Mouse (Mus musculus) CH12.LX (cell line): ENCODE results near the gene Jmjd1c.

Source experiments
- BHLHE40 ChIP-seq: IDR thresholded peaks from 2 replicates; pipeline ENCODE4 v1.6.1; 2011; ENCODE audit warnings: mild to moderate bottlenecking, low read depth, low read length, improper control_type of control experiment
- CTCF ChIP-seq, 2 experiments: IDR thresholded peaks in 1 of 2; conservative IDR thresholded peaks in 1 of 2; 2 replicates each; pipeline ENCODE4 v1.5.1; 2011 to 2012; ENCODE audit warnings: low read depth in 2 of 2, low read length in 2 of 2, improper control_type of control experiment in 1 of 2, inconsistent platforms in 1 of 2, mild to moderate bottlenecking in 1 of 2, moderate library complexity in 1 of 2
- ELF1 ChIP-seq: IDR thresholded peaks from 2 replicates; pipeline ENCODE4 v1.6.1; 2014; ENCODE audit warnings: low read depth, mild to moderate bottlenecking, inconsistent platforms, low read length, improper control_type of control experiment
- EP300 ChIP-seq: IDR thresholded peaks from 2 replicates; pipeline ENCODE4 v1.6.1; 2011; ENCODE audit warnings: low read length, improper control_type of control experiment
- ETS1 ChIP-seq: conservative IDR thresholded peaks from 2 replicates; pipeline ENCODE4 v1.6.1; 2012; ENCODE audit warnings: low read depth, mild to moderate bottlenecking, inconsistent platforms, low read length, improper control_type of control experiment, moderate library complexity
- MAFK ChIP-seq: IDR thresholded peaks from 2 replicates; pipeline ENCODE4 v1.6.1; 2011; ENCODE audit warnings: low read length, improper control_type of control experiment; ENCODE audit not compliant: insufficient replicate concordance
- MAX ChIP-seq: IDR thresholded peaks from 2 replicates; pipeline ENCODE4 v1.6.1; 2011; ENCODE audit warnings: low read length, improper control_type of control experiment
- POLR2A ChIP-seq: IDR thresholded peaks from 2 replicates; pipeline ENCODE4 v1.6.1; 2011; ENCODE audit warnings: low read depth, mild to moderate bottlenecking, improper control_type of control experiment, low read length
- RAD21 ChIP-seq: IDR thresholded peaks from 2 replicates; pipeline ENCODE4 v1.6.1; 2011; ENCODE audit warnings: low read depth, mild to moderate bottlenecking, low read length, improper control_type of control experiment, moderate library complexity
- RCOR1 ChIP-seq: conservative IDR thresholded peaks from 2 replicates; pipeline ENCODE4 v1.6.1; 2012; ENCODE audit warnings: low read depth, mild to moderate bottlenecking, inconsistent platforms, low read length, improper control_type of control experiment
- SIN3A ChIP-seq: IDR thresholded peaks from 2 replicates; pipeline ENCODE4 v1.6.1; 2012; ENCODE audit warnings: low read length, improper control_type of control experiment, inconsistent platforms
- TBP ChIP-seq: conservative IDR thresholded peaks from 2 replicates; pipeline ENCODE4 v1.6.1; 2011; ENCODE audit warnings: low read depth, low read length, improper control_type of control experiment
- USF2 ChIP-seq: conservative IDR thresholded peaks from 2 replicates; pipeline ENCODE4 v1.6.1; 2011; ENCODE audit warnings: low read depth, low read length, improper control_type of control experiment
- ZKSCAN1 ChIP-seq: IDR thresholded peaks from 2 replicates; pipeline ENCODE4 v1.6.1; 2012; ENCODE audit warnings: low read depth, inconsistent platforms, low read length, improper control_type of control experiment, borderline replicate concordance

DNA sequence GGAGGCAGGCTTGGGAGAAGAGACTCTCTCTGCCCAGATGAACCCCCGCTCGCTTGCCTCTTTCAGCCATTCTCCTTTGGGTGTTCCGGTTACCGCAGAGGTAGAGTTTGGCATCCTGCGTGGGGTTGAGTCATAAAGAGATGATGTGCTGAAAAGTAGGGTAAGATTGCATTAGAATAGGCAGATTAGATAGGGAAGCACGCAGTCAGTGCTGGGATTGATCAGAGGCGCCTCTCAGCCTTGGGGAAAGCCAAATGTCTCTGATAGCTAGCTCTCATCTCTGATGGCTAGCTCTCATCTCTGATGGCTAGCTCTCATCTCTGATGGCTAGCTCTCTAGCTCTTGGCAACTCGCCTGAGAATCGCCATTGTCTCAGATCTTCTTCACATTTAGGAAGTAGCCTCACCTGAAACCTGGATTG lies 4.9 kb downstream of the Jmjd1c start:
- TF ChIP-seq CTCF (conservative IDR thresholded peaks at IDR 0.05 in 1 of 2, IDR thresholded peaks at IDR 0.05 in 1 of 2; ENCODE audit: low read depth in 2 of 2, low read length in 2 of 2) = no peak
- TF ChIP-seq TBP = no peak
- 0 out of 2 replicates have a peak, but pooled peaks have one; percentile 21 for TF ChIP-seq MAX
- TF ChIP-seq POLR2A = no peak
- TF ChIP-seq RAD21 = no peak
- peak; percentile 30; the same call in 1 of the 2 replicates for TF ChIP-seq BHLHE40
- TF ChIP-seq USF2 = no peak
- no peak for TF ChIP-seq SIN3A
- TF ChIP-seq EP300 = 0 out of 2 replicates have a peak, but pooled peaks have one; percentile 25
- no peak for TF ChIP-seq ELF1
- TF ChIP-seq ETS1 = peak; percentile 19; the same call in 1 of the 2 replicates
- no peak for TF ChIP-seq MAFK
- no peak for TF ChIP-seq ZKSCAN1
- no peak for TF ChIP-seq RCOR1
